Mouse (Mus musculus) left cerebral cortex, postnatal 10 days (tissue): ENCODE measurements around the gene Pla2r1. TPM values are rescaled to one million over a fixed set of nuclear protein-coding genes. Genes with fewer than 3 reads are reported as not detected.
A peak's percentile ranks its signal among the peaks of the same experiment; 100 is the strongest.

Experiments
- DNase-seq, 2 experiments: peaks; one replicate each; pipeline ENCODE4 v3.0.0; 2021 to 2022; ENCODE audit warnings: low spot score in 2 of 2, mixed read lengths in 1 of 2; ENCODE audit errors: extremely low spot score in 1 of 2
- intact Hi-C: fragments of 180-260 bp; cut with DNase I; formaldehyde crosslinking; loops from one replicate; pipeline ENCODE4 v1.15.1; 2025
- total RNA-seq, 2 experiments: library from RNA; stranded (reverse); gene quantifications; 2 replicates each; pipeline ENCODE4 v1.2.3; 2021

Pla2r1 gene
- total RNA-seq, result under 1 TPM; 0.19 to 0.32 TPM

DNA sequence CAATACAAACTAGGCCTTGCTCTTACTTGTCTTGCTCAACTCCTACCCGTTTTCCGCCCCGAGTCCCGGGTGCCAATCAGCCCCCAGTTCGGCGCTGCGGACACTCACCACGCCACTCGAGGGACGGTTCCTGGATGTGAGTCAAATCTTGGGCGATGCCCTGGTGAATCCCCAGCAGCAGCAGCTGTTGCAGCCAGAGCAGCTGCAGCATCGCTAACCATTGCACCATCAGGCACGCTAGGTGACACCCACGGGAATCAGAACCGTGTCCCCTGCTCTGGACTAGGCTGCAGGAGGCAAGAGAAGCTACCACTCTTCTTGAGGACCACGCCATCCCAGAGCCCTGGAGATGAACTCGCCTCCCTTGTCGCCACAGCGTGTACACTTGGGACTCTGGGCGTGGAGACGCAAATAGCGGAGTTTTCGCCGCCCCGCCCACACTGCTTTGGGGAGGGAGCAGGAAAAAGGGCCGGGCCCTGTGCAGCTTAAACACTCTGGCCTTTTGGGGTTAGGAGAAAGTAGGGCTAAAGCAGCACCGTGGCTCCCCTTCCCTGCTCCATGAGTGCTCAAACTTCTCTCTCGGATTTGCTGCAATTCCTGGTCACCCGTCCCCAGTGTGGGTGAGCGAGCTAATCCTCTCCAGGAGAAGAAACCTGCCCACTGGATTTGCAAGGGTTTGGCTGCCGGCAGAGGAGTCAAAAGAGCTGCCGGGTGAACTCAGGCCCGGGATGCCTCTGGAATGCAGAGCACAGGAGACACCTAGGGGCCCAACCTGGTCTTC is at the start of gene Pla2r1:
Pla2r1 (minus strand) TSS at position 407 of the 781 bp plus-strand sequence.
- intact Hi-C loops, result no loop called here
- DNase-seq, result peak in 1 of 2 experiments; percentile 66

DNA sequence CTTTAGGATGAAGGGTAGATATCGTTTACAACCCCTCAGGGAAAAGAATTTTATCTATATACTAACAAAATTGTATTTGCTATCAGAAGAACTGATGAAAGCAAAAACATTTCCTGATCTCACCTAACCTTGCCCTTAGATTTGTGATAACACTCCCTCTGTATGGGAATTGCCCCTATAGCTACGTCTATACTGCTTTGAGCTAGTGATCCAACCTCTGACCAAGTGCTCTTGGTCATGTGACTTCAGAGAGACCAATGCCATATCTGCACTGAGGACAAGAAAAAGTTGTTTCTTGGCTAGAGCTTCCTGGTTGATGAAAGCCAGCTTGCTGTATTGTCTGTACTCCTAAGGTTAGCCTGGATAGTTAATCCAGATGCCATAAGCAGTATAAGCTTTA is 48.2 kb upstream of the Pla2r1 start:
- intact Hi-C loops, result loop anchor here (10.0 kb wide), 1 partner anchor 853 kb away; no protein-coding TSS in a partner anchor
- DNase-seq, result no peak

DNA sequence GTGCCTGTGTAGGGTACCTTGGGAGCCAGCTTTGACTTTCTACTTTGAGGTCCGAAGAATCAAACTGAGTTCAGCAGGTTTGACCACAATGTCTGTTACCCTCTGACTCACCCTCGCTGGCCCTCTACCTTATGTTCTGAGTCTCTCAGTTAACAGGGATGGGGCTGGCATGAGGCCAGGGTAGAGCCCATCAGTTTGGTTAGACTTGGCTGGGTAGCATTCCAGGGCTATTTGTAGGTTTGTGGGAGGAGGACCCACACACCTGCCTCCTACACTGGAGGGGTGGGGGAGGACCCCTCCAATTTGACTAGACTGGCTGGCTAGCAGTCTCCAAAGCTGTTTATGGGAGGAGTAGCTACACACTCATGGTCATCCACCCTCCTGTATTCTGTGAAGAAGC is 47.8 kb upstream of the Pla2r1 start:
- intact Hi-C loops, result loop anchor here (10.0 kb wide), 1 partner anchor 854 kb away; no protein-coding TSS in a partner anchor
- DNase-seq, result peak in 1 of 2 experiments; percentile 30

DNA sequence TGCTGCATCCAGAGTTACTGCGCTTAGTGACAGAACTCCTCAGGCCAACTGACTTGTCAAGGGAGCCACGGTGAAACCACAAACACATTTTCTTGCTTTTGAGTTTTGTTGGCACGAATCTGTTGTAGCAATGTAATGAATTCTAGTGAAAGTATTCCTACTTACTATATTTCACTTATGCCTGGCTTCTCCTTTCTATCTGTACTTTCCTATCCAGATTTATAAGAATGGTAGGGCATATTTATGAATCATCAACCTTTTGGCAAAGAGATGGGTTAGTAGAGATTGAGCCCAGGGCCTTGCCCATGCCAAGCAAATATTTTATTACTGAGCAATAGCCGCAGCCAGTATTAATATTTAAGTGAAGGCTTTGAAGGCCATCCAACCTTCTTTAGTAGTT is 30.3 kb upstream of the Pla2r1 start:
- intact Hi-C loops, result no loop called here
- no peak for DNase-seq

DNA sequence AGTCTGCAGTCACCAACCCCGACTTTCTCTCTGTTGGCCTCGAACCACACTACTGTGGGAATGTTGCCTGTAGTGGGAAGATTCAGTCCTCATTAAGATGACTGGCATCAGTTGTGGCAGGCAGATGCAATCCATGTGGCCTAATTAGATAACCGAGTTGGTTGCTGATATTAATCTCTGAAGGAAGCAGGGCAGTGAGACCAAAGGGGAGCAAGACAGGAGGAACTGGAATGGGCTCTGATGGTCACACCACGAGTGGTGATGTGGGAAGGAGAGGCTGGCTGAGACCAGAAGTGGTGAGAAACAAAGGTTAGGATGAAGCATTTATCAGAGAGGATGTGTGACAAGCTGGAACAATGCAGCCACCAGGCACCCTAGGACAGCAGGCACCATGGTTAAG is 1.5 kb upstream of the Pla2r1 start:
- no peak for DNase-seq
- intact Hi-C loops, result no loop called here

DNA sequence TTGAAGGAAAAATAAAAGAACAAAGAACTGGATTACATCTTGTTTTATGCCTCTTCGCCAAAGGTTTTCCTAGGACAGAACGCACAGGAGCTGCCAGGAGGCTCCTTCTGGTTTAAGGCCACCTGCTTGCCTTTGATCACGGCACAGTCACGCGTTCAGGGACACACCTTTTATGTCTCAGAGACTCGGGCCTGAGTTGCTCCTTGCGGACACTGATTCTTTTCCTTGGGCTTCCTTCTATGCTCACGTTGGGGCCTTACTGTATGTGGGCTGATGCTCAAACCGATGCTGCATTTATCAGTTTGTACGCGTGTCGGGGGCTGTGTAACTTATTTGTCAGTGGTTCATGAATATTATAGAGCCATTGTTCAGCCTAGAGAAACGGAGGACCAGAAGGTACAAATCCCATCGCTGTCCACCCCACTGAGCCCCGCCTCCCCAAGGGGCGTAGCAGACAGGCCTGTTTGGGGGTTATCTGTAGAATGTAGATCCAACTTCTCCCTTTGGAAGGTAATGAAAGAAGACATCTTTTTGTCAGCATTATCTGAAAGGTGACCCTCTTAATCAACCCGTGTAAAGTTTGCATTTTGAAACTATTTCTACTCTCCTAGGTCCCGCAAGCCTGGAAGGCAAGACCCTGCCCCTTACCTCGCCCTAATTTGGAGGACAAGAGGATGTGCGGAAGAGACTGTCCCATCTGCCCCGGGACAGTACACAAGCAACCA is 769 bp downstream of the Pla2r1 start:
- DNase-seq, result no peak
- intact Hi-C loops, result no loop called here

DNA sequence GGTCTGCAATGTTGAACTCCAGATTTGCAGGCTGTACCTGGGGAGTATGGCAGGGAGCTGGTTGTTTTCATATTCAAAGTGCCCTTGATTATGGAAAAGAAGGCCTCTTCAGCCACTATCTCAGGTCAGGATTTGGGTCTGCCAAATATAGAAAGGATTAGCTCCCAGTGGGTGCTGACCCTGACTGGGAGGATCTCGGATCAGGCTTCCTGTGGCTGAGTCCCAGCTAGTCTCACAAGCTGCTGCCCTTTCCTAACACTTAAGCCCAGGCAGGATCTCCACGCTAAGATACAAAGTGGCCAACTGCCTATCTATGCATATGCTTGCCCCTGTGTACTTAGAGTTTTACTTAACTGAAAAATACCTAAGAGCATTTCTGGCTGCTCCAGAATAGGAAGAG is 1.4 kb downstream of the Pla2r1 start:
- DNase-seq, result no peak
- intact Hi-C loops, result no loop called here

DNA sequence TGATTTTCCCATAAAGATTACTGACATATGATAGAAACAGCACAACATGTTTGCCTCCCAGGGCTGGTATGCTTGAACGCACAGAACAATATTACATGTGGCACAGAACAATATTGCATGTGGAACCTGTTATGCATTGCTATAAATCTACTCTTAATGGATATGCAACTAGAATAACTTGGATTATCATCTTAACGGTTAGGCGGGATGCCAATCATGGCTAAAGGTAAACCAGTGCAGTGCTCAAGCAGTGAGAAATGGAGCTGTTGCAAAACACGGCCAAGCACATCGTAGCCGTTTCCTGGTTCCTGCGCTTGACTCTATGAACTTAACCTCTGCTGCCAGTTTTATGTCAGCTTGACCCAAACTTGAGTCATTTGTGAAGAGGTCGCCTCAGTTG is 2.6 kb downstream of the Pla2r1 start:
- DNase-seq, result no peak
- intact Hi-C loops, result no loop called here

DNA sequence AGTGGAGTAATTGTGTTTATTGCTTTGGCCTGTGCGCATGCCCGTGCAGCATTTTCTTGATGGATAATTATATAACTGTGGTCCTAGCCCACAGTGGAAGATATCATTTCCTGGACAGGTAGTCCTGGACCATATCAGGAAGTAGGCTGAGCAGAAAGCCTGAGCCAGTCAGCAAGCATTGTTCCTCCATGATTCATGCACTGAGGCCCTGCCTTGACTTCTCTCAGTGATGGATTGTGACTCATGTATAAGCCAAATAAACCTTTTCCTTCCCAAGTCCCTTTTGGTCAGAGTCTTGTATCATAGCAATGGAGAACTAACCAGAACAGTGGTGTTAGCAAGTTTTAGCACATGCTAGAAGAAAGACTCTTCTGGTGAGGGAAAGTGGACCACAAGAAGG is 3.3 kb downstream of the Pla2r1 start:
- intact Hi-C loops, result no loop called here
- no peak for DNase-seq

DNA sequence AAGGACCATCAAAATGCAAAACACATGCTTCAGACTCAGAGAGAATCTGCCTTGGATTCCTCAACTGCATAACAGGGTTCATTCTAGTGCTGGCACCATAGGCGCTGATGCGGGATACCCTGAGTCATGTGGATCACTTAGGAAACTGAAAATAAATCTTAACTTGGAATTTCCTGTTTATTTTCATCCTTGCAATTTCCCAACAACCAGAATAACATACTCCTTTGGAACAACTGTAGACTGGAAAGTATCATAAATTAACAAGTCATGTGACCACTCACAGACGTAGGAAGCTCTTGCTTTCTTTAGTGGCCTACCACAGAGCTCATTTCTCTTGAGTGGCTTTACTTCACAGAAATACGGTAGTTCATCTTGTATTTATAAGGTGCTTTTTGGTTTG is 7.0 kb downstream of the Pla2r1 start:
- intact Hi-C loops, result no loop called here
- DNase-seq, result no peak

DNA sequence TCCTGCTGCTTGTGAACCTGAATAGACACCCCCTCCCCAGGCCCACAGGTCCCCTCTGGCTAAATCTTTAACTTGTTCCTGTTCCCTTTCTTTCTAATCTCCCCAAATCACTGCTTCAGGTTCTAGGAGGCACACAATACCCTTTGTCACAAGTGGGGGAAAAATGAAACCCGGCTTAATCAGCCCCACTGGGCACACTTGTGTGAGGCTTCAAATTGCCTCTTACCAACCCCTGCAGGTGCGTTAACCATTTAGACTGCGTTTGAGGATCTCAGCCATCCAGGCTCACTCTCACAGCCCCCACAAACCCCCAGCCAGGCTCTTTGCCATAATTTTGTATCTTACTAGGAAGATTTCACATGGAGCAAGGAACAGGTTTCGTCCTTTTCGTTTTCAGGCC is 9.1 kb downstream of the Pla2r1 start:
- intact Hi-C loops, result no loop called here
- DNase-seq, result no peak

DNA sequence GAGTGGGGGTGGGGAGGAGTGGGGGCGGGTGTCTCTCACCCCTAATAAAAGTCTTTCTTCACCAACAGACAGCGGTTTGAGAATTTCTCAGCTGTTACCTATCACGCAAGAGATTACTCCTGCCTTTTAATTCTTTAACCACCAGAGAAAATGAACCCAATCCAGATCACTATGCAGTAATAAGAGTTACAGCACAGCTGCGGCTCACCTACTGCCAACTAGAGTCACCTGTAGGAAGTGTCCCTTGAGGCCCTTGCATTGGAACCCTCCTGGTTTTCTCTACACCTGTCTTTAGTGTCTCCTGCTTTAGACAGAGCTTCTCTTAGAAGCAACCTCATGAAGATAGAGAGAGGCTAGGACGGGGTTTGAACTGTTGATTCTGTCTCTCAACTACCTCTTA is 11.4 kb downstream of the Pla2r1 start:
- intact Hi-C loops, result no loop called here
- DNase-seq, result no peak

DNA sequence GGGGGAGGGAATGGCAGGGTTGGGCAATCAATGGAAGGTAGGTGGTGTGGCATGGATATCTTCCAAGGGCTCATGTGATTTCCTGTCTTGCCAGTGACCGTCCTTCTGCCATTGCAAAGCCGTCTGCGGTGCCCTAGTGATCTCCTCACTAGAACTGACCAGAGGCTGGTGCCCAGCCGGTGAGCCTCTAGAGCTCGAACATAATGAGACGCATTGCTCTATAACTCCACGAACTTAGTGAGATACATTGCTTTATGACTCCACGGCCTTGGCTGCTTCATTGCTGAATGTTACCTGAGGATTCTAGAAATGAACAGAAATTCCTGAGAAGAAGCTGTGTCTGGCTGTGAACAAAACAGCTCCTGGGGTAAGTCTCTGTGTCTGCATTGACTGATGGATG is 12.8 kb downstream of the Pla2r1 start:
- DNase-seq, result no peak
- intact Hi-C loops, result no loop called here

DNA sequence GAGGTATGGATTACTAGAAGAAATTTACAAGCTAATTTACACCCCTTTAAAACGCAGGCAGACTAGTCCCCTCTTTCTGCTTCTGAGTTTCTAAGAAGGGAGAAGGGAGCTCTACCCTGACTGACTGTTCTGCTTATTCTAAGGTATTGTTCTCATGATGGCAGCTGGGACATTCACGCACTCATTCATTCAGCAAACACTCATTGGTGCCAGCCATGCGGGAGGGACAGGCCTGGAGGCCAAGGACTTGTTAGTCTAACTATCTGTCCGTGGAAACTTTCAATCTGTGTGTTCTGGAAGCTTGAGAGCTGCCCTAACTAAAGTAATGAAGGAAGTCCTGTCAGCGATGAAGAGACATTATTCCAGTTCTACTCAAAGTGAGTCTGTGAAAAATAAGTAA is 14.4 kb downstream of the Pla2r1 start:
- intact Hi-C loops, result no loop called here
- DNase-seq, result no peak

DNA sequence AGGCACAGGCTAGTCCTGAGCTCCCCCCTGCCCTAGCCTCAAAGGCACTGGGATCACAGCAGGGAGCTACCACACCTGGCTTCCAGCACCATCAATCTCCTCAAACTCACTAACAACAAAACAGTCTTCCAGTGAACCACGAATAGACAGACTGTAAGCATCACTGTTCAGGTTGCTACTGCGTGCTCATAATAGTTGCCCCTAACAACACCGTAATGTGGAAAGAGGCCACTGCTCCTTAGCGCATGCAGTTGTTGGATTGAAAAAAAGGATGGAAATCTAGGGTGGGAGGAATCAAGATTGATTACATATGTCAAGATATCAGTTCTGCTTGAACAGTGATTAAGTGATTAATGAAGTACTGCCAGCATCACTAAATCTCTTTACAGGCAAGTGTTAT is 14.8 kb downstream of the Pla2r1 start:
- no peak for DNase-seq
- intact Hi-C loops, result no loop called here

DNA sequence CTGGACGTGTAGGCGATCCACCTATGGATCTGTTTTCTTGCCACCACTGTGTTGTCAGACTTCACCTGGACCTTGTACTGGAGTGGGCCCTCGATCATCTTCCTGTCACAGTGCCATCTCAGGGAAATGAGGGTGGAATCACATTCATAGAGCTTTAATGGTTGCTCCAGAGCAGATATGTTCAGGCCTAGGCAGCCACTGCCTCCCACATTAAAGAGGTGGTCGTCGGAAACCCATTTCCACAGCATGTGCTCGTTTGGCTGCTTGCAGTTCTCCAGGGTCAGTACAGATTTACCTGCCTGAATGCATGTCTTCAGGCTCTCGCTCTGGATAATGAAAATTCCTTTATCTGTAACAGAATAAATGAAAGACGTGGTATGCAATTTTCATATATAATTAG is 18.4 kb downstream of the Pla2r1 start:
- DNase-seq, result no peak
- intact Hi-C loops, result no loop called here

DNA sequence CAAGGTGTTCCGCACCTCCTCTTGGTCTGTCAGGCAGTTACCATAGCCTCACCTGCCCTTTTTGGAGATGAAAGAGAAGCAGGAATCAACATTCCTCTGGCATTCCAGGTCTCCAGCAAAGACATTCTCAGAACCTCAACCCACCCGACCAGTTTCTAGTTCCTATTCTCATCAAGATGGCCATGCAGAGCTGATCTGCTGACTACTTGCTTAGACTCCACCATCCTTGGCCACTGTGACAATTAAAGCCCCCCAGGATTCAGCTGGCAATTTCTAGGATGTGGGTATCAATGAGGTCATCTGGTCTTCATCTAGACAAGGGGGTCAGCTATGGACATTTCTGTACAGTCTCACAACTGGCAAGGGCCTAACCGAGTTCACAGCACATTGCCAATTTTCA is 20.1 kb downstream of the Pla2r1 start:
- DNase-seq, result no peak
- intact Hi-C loops, result no loop called here

DNA sequence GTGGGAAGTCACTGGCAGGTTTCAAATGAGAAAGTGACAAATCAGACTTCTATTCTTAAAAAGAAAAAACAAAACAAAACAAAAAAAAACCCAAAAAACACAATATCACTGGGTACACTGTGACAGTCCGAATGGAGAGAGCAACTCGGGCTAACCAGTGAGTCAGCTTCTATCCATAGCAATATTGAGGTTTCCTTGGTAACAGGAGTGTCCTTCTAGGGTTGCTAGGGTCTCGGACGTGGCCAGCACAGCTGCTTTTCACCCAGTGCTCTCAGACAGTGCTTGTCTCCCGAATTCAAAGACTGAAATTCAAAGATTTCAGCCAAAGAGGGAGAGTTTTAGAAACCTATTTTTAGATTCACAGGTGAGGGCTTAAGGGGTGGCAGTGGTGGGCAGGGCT is 20.6 kb downstream of the Pla2r1 start:
- intact Hi-C loops, result no loop called here
- no peak for DNase-seq

DNA sequence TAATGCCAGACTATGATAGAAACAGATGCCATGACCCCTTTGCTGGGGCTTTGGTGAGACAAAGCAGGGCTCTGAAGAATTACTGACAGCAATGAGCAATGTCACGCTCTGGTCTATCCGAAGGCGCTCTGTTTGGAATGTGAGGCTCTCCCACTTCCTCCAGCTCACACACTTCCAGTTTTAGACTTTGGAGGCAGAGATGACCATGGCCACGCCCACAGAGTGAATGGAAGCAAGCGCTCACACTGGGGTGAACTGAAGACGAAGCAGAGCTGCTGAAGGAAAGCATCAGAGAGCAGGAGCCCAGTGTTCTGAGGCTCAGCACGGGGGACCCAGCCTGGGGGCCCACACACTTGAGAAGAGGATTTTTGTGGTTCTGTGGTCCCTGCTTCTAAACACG is 37.3 kb downstream of the Pla2r1 start:
- intact Hi-C loops, result no loop called here
- DNase-seq, result peak in 1 of 2 experiments; percentile 23

DNA sequence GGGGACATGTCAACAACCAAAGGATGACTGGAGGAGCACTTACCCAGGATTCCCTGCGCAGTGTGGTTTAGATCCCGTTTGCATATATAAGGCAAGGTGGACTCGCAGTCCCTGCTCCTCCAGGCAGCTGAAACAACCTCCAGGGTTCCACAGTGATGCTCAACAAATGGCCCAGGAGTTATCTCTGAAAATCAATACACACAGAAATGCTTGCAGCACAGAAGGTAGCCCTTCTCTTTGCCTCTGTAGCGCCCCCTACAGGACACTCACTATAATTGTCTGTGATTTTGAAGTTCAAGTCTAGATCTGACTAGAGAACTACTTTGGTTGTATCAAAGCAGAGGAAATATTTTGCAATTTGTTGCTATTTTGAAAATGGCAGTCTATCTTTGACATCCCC is 38.2 kb downstream of the Pla2r1 start:
- intact Hi-C loops, result no loop called here

More for the DNA sequence above, 38.2 kb downstream of the Pla2r1 start:
- DNase-seq, result no peak
